Mouse (Mus musculus) forebrain, postnatal 0 days (tissue): Measurements from ENCODE around the gene Tagln2. TPM values are rescaled to one million over a fixed set of nuclear protein-coding genes. Genes with fewer than 3 reads are reported as not detected.

Source experiments
- ATAC-seq: fragments of 200-750 bp; cut with Nextera tagmentation; 2 replicates; pipeline ENCODE4 v1.8.0; 2017; ENCODE audit warnings: mild to moderate bottlenecking, moderate library complexity
- DNase-seq: peaks from one replicate; pipeline ENCODE4 v3.0.0-alpha.2; 2015
- H3K27ac ChIP-seq: fragments of 300-500 bp; sonication (generic); 2 replicates; pipeline ENCODE4 v1.5.1; 2014; ENCODE audit warnings: low read depth, mild to moderate bottlenecking, antibody characterized with exemption, low read length, moderate library complexity, mixed read lengths
- H3K27me3 ChIP-seq: fragments of 300-500 bp; sonication (generic); 2 replicates; pipeline ENCODE4 v1.6.1; 2014; ENCODE audit warnings: mild to moderate bottlenecking, low read length, mixed read lengths; ENCODE audit not compliant: insufficient read depth
- H3K36me3 ChIP-seq: fragments of 300-500 bp; sonication (generic); 2 replicates; pipeline ENCODE4 v1.6.1; 2014; ENCODE audit warnings: mild to moderate bottlenecking, moderate library complexity; ENCODE audit not compliant: insufficient read depth
- H3K4me1 ChIP-seq: fragments of 300-500 bp; sonication (generic); 2 replicates; pipeline ENCODE4 v1.6.1; 2014; ENCODE audit warnings: antibody characterized with exemption; ENCODE audit not compliant: insufficient read depth
- H3K4me2 ChIP-seq: fragments of 300-500 bp; sonication (generic); 2 replicates; pipeline ENCODE4 v1.6.1; 2014; ENCODE audit warnings: low read depth, mild to moderate bottlenecking, moderate library complexity
- H3K4me3 ChIP-seq: fragments of 300-500 bp; sonication (generic); 2 replicates; pipeline ENCODE4 v1.5.1; 2014; ENCODE audit warnings: low read depth, low read length, mixed read lengths
- H3K9ac ChIP-seq: fragments of 300-500 bp; sonication (generic); 2 replicates; pipeline ENCODE4 v1.6.1; 2014; ENCODE audit warnings: mild to moderate bottlenecking
- H3K9me3 ChIP-seq: fragments of 300-500 bp; sonication (generic); 2 replicates; pipeline ENCODE4 v1.6.1; 2016; ENCODE audit warnings: low read length
- CTCF ChIP-seq: sonication (generic); IDR thresholded peaks from 2 replicates; pipeline ENCODE4 v1.5.1; 2016; ENCODE audit warnings: antibody characterized with exemption, control low read depth, low read depth
- WGBS: fragments of 180-500 bp; shearing (Covaris S2); extraction: QIAGEN DNeasy Blood & Tissue Kit; methylation state at CpG from one replicate; pipeline ENCODE4 v1.1.7; 2014; 5-methylcytosine and 5-hydroxymethylcytosine counted together
- polyA plus RNA-seq: library from polyadenylated mRNA; unstranded; fragments of >200 nt; fragmentation: Nextera tagmentation; extraction: Ambion mirVana; gene quantifications from 2 replicates; pipeline ENCODE4 v1.2.1, GENCODE M21; 2015
- total RNA-seq: library from RNA; depleted of rRNA; stranded (reverse); fragments of >200 nt; gene quantifications from 2 replicates; pipeline ENCODE4 v1.2.3, GENCODE M21; 2014

Gene Tagln2
- total and polyA plus RNA-seq, 2 experiments from 2014 or later: 33.8 to 48.5 TPM

DNA sequence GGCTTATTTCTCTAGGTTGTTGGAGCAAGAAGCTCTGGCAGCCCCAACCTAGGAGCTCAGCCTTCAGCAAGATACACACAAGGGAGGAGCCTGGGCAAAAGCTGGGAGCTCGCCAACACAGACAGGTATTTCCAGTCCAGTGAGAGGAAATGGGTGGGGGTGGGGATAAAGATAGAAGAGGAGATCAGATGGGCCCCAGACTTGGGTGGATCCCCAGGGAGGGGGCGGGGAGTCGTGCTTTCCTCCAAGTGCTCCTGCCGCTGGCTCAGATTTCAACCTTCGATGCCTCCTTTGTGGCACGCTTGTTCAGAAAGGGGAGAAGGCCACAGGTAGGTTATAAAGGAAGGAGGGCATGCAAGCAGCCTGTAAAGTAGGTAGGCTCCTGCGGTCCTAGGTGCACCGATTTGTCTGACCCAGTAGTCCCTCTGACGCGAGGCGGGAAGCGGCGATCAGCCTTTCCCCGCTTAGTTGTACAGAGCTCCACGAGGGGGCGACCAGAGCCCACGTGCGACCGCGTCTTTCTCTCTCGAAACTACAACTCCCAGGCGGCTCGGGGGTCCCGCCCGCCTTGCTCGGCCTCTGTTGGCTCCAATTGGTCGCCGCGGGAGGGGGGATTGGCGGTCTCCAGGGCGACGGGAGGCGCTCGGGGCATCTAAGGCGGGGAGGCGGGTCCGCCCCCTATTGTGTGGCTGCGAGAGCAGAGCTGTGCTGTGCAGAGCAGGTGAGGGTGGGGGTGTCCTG lies 18.1 kb upstream of the Tagln2 start, which contains the start of gene Igsf9:
Gene Igsf9 (plus strand): TSS at position 249 of the 741 bp plus-strand sequence.
- no peaks in the 10 kb centered on the region for H3K36me3 ChIP-seq
- peak; percentile 97 for ATAC-seq
- peak; percentile 97 for DNase-seq
- H3K4me2 ChIP-seq: peak within 1 kb of the TSS; percentile 61
- H3K27ac ChIP-seq: peak within 1 kb of the TSS; percentile 43
- peak; percentile 82 for TF ChIP-seq CTCF
- WGBS: under 1% methylated on average over 38 of the region's 38 CpGs
- peak within 1 kb of the TSS; percentile 61 for H3K9ac ChIP-seq
- no peaks in the 10 kb centered on the region for H3K27me3 ChIP-seq
- no peaks in the 10 kb centered on the region for H3K9me3 ChIP-seq
- H3K4me3 ChIP-seq: peak within 1 kb of the TSS; percentile 72
- H3K4me1 ChIP-seq: peaks cover 45% of the 10 kb centered on the region

DNA sequence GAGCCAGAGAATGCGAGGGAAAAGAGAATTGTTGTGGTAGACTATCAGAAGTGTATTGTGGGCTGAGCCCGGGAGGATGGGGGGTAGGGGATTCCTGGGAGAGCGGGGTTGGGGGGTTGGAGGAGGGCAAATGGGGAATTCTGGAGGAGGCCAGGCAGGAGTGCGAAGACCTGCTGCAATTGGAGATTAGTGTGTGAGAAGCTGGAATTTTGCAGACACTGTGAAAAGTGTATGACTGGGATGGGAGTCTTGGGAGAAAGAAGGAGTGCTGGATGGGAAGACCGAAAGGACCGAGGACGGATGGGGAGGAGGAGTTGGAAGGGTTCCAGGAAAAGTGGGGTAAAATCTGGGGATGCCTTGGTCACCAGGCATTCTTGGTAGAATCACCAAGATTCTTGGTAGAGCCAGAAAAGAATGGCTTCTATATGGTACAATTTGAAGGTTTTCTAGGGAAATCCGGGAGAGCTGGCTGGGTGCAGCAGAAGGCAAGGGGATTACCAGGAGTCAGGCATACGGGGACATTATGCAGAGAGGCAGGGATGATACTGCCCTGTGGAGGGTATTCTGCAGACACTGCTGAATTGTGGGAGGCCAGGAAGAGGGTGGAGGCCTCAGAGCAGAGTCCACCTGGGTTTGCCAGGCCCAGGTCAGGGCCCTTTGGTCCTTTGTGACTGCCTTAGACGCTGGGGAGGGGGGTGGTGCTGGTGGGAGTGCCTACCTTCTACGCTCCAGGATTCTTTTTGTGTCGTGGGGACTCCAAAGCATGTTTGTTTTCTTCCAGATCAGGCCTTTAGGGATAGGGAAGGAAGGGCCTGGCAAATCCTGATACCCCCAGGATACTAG lies 17.1 kb upstream of the Tagln2 start:
- Histone ChIP-seq H3K4me3 (peak overlapping the region; percentile 72), H3K9me3 (no peaks in the 10 kb centered on the region), H3K9ac (peak overlapping the region; percentile 61), H3K36me3 (no peaks in the 10 kb centered on the region), H3K27ac (peak overlapping the region; percentile 50), H3K4me1 (peaks cover 52% of the 10 kb centered on the region), H3K27me3 (no peaks in the 10 kb centered on the region), H3K4me2 (peak overlapping the region; percentile 61)
- no peak for TF ChIP-seq CTCF
- ATAC-seq (peak; percentile 17), DNase-seq (peak; percentile 52)
- WGBS: 2% methylated on average over 12 of the region's 12 CpGs

DNA sequence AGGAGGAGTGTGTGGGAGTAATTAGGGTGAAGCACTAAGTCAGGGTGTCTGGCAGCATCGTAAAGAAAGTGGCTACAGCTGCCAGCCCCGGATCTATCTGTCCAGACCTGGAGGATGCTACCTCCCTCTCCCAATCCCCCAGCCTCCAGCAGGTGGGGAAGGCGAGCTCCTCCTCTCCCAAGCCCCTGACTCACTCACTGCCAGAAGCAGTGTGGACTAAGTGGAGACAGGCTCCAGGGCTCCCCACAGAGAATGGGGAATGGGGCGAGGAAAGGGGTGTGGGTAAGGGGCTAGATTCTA lies 16.5 kb upstream of the Tagln2 start:
- H3K9me3 ChIP-seq: no peaks in the 10 kb centered on the region
- no peaks in the 10 kb centered on the region for H3K27me3 ChIP-seq
- H3K4me1 ChIP-seq: peaks cover 52% of the 10 kb centered on the region
- H3K4me2 ChIP-seq: peak overlapping the region; percentile 61
- peak overlapping the region; percentile 61 for H3K9ac ChIP-seq
- no peaks in the 10 kb centered on the region for H3K36me3 ChIP-seq
- DNase-seq: peak; percentile 37
- 0 out of 2 replicates have a peak overlapping the region, but pooled peaks have one; percentile 50 for H3K27ac ChIP-seq
- H3K4me3 ChIP-seq: peak overlapping the region; percentile 72
- WGBS: 12% methylated on average over 4 of the region's 4 CpGs
- ATAC-seq: no peak
- TF ChIP-seq CTCF: peak; percentile 37

DNA sequence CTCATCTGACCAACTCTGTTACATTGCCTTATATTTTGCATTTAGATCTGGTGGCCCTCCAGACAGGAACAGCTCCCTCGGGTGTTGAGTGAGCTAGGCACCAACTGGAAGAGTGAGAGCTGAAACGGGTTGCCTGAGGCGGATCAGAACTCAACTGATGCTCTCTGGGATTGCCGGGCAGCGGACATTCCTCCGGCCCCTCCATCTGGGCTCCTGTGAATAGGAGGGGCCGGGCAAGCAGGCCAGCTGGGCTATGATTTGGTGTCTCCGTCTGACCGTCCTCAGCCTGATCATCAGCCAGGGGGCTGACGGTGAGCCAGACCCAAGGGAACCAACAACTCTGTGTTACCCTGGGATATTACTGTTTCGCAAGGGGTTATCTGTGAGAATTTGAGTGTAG lies 15.6 kb upstream of the Tagln2 start:
- Histone ChIP-seq H3K36me3 (peaks cover under 1% of the 10 kb centered on the region; the same call in 1 of the 2 replicates), H3K27me3 (no peaks in the 10 kb centered on the region), H3K9ac (peak overlapping the region; percentile 61; the same call in 1 of the 2 replicates), H3K4me1 (peaks cover 52% of the 10 kb centered on the region), H3K4me2 (peak overlapping the region; percentile 61), H3K27ac (no peak overlapping the region), H3K9me3 (no peaks in the 10 kb centered on the region), H3K4me3 (peak overlapping the region; percentile 72)
- ATAC-seq (no peak), DNase-seq (no peak)
- WGBS: 35% methylated on average over 11 of the region's 11 CpGs
- TF ChIP-seq CTCF: no peak

DNA sequence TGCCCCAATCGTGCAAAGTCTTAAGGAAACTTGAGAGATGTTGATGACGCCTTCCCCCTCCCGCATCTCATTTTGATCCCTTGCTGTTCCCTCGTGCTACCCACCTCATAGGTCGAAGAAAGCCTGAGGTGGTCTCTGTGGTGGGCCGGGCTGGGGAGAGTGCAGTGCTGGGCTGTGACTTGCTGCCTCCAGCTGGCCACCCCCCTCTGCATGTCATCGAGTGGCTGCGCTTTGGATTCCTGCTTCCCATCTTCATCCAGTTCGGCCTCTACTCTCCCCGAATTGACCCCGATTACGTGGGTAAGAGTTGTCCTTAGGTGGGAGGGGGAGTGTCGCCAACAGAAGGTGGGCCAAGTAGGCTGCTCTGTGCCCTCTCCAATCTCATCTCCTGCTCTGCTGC lies 15.2 kb upstream of the Tagln2 start:
- TF ChIP-seq CTCF: no peak
- Histone ChIP-seq H3K4me2 (peak overlapping the region; percentile 61), H3K36me3 (peaks cover 2% of the 10 kb centered on the region; the same call in 1 of the 2 replicates), H3K9ac (peak overlapping the region; percentile 61; the same call in 1 of the 2 replicates), H3K9me3 (no peaks in the 10 kb centered on the region), H3K4me1 (peaks cover 52% of the 10 kb centered on the region), H3K4me3 (peak overlapping the region; percentile 72), H3K27ac (no peak overlapping the region), H3K27me3 (no peaks in the 10 kb centered on the region)
- ATAC-seq: no peak
- 45% methylated on average over 13 of the region's 13 CpGs for WGBS
- DNase-seq: no peak

DNA sequence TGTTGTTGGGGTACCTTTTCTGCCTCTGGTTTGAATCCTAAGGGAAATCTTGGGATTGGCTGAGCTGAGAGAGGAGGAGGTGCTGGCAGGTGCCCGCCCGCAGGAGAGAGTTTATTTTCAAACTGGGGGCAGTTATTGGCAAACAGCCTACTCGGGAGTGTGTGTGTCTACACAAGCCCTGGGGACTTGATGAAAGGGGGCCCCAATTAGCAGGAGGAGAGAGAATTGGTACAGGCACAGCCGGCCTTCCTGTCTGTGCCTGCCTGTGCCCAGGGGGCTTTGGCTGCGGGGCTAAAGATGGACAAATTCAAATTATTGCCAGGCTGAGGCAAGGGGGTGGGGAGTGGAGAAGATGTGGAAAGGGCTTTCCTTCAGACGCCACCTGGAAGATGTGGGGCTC lies 14.0 kb upstream of the Tagln2 start:
- no peak for TF ChIP-seq CTCF
- no peak overlapping the region for H3K27ac ChIP-seq
- 4% methylated on average over 6 of the region's 6 CpGs for WGBS
- H3K9me3 ChIP-seq: no peaks in the 10 kb centered on the region
- H3K27me3 ChIP-seq: no peaks in the 10 kb centered on the region
- peak overlapping the region; percentile 31; the same call in 1 of the 2 replicates for H3K9ac ChIP-seq
- peak overlapping the region; percentile 61 for H3K4me2 ChIP-seq
- no peak for ATAC-seq
- peaks cover 5% of the 10 kb centered on the region for H3K36me3 ChIP-seq
- no peak for DNase-seq
- peak overlapping the region; percentile 11 for H3K4me3 ChIP-seq
- peaks cover 52% of the 10 kb centered on the region for H3K4me1 ChIP-seq
